Mouse (Mus musculus) cortical plate, adult 2 months (tissue): ENCODE results near the gene Casd1. TPM values are rescaled to one million over a fixed set of nuclear protein-coding genes. Genes with fewer than 3 reads are reported as not detected.

Source experiments
- H3K27ac ChIP-seq: fragments of 200-500 bp; 2 replicates; pipeline ENCODE4 v1.5.1; 2012; ENCODE audit warnings: low read length, control low read depth, inconsistent platforms; ENCODE audit not compliant: insufficient read depth
- H3K4me1 ChIP-seq: fragments of 200-500 bp; 2 replicates; pipeline ENCODE4 v1.6.1; 2011; ENCODE audit warnings: low read length; ENCODE audit not compliant: control insufficient read depth, insufficient read depth
- H3K4me3 ChIP-seq: fragments of 200-500 bp; 2 replicates; pipeline ENCODE4 v1.5.1; 2011; ENCODE audit warnings: mild to moderate bottlenecking, low read length, control low read depth; ENCODE audit not compliant: insufficient read depth
- CTCF ChIP-seq: fragments of 200-500 bp; IDR thresholded peaks from 2 replicates; pipeline ENCODE4 v1.5.1; 2011; ENCODE audit warnings: mild to moderate bottlenecking, control low read depth, low read length; ENCODE audit not compliant: insufficient read depth; ENCODE audit errors: extremely low read depth
- POLR2A ChIP-seq: fragments of 200-500 bp; IDR thresholded peaks from 2 replicates; pipeline ENCODE4 v1.6.1; 2011; ENCODE audit warnings: mild to moderate bottlenecking, low read length, control low read depth; ENCODE audit not compliant: insufficient read depth; ENCODE audit errors: extremely low read depth
- polyA plus RNA-seq: library from polyadenylated mRNA; depleted of rRNA; stranded (reverse); fragments of >200 nt; gene quantifications from 2 replicates; pipeline ENCODE4 v1.2.3, GENCODE M21; 2012

Gene Casd1
- polyA plus RNA-seq, 1 experiment, result 36.1 TPM

- Histone ChIP-seq H3K4me3 (no peak overlapping the region), H3K27ac (no peak overlapping the region), H3K4me1 (no peaks in the 10 kb centered on the region)
- TF ChIP-seq CTCF (no peak), POLR2A (no peak)
Measured at GRCm38 (mm10) chr6:4578343-4578742, 22.3 kb upstream of the Casd1 start.

GRCm38 (mm10) chr6:4579620-4580019 is 21.0 kb upstream of the Casd1 start:
- TF ChIP-seq CTCF, result no peak
- no peak for TF ChIP-seq POLR2A
- no peak overlapping the region for H3K4me3 ChIP-seq
- no peak overlapping the region for H3K27ac ChIP-seq
- no peaks in the 10 kb centered on the region for H3K4me1 ChIP-seq

- Histone ChIP-seq H3K4me3 (no peak overlapping the region), H3K27ac (no peak overlapping the region), H3K4me1 (no peaks in the 10 kb centered on the region)
- TF ChIP-seq POLR2A, result no peak
- no peak for TF ChIP-seq CTCF
Measured at GRCm38 (mm10) chr6:4583485-4583884, 17.2 kb upstream of the Casd1 start.

- no peak overlapping the region for H3K27ac ChIP-seq
Measured at GRCm38 (mm10) chr6:4587946-4588345, 12.7 kb upstream of the Casd1 start.

GRCm38 (mm10) chr6:4588722-4589121 is 11.9 kb upstream of the Casd1 start:
- TF ChIP-seq CTCF (no peak), POLR2A (no peak)
- H3K4me1 ChIP-seq, result no peaks in the 10 kb centered on the region
- H3K27ac ChIP-seq, result no peak overlapping the region
- no peak overlapping the region for H3K4me3 ChIP-seq

More at GRCm38 (mm10) chr6:4587946-4588345, 12.7 kb upstream of the Casd1 start:
- H3K4me1 ChIP-seq, result no peaks in the 10 kb centered on the region
- TF ChIP-seq CTCF (no peak), POLR2A (no peak)
- H3K4me3 ChIP-seq, result no peak overlapping the region

- no peak for TF ChIP-seq POLR2A
- TF ChIP-seq CTCF, result no peak
- H3K4me3 ChIP-seq, result no peak overlapping the region
- H3K4me1 ChIP-seq, result no peaks in the 10 kb centered on the region
- H3K27ac ChIP-seq, result no peak overlapping the region
Measured at GRCm38 (mm10) chr6:4590089-4590488, 10.6 kb upstream of the Casd1 start.

- TF ChIP-seq CTCF (no peak), POLR2A (no peak)
Measured at GRCm38 (mm10) chr6:4597711-4598110, 2.9 kb upstream of the Casd1 start.

GRCm38 (mm10) chr6:4600085-4600657 is 468 bp upstream of the Casd1 start:
- TF ChIP-seq CTCF (no peak), POLR2A (no peak)
- Histone ChIP-seq H3K27ac (peak overlapping the region; percentile 96; the same call in 1 of the 2 replicates), H3K4me1 (peaks cover 3% of the 10 kb centered on the region), H3K4me3 (peak overlapping the region; percentile 93)

More at GRCm38 (mm10) chr6:4597711-4598110, 2.9 kb upstream of the Casd1 start:
- Histone ChIP-seq H3K4me1 (peaks cover 3% of the 10 kb centered on the region), H3K27ac (no peak overlapping the region), H3K4me3 (no peak overlapping the region)

- H3K4me3 ChIP-seq, result peak overlapping the region; percentile 93
- no peak for TF ChIP-seq CTCF
- 0 out of 2 replicates have a peak, but pooled peaks have one; percentile 22 for TF ChIP-seq POLR2A
- peaks cover 3% of the 10 kb centered on the region for H3K4me1 ChIP-seq
- H3K27ac ChIP-seq, result peak overlapping the region; percentile 96
Measured at GRCm38 (mm10) chr6:4601297-4601931, 775 bp downstream of the Casd1 start.

GRCm38 (mm10) chr6:4602012-4602411 is 1.4 kb downstream of the Casd1 start:
- Histone ChIP-seq H3K4me3 (peak overlapping the region; percentile 93; the same call in 1 of the 2 replicates), H3K27ac (no peak overlapping the region), H3K4me1 (peaks cover 3% of the 10 kb centered on the region)
- TF ChIP-seq POLR2A, result no peak
- TF ChIP-seq CTCF, result no peak
